Mouse (Mus musculus): ENCODE measurements around the gene Kcnip4.

The Kcnip4 gene

GRCm38 (mm10) chr5:48864268-48864967, 660.3 kb downstream of the Kcnip4 start:
- no peak for DNase-seq

GRCm38 (mm10) chr5:48840971-48841370, 683.7 kb downstream of the Kcnip4 start:
- DNase-seq = no peak

DNA sequence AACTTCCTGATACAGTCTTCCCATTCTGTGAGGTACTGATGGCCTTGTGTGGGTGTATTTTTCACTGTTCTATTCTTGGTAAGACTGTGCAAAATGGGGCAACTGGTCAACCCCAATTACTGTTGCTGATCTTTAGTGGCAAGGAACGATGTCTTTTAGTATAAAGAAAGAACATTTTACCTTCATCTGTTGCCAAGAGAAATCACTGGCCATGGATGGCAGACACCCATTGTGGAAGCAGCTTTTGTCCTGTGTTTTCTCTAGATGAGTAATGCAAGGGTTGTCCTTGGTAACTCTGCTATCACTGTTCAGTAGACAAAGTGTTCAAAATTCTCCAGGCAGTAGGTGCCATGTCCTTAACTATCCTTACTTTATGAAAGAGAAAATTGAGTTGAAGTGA, 729.2 kb downstream of the Kcnip4 start:
- DNase-seq = no peak

DNA sequence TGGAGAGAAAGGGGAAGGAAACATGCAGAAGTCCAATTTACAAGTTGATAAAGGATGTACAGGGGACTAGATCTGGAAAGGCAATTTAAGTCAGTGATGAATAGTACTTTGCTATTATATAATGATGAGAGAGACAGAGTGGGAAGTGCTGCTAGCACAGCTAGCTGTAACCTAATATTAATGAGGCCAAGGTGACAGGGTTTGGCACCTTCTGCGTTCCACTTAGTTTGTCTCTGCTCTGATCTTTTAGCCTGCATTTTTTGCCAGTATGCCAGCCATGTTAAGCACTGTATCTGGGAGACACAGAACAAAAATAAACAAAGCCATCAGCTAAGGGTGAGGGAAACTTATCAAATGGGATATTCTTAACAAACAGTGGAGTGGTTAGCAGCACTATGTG, 745.3 kb downstream of the Kcnip4 start:
- no peak for DNase-seq

GRCm38 (mm10) chr5:48748613-48749012, 776.1 kb downstream of the Kcnip4 start:
- no peak for DNase-seq

DNA sequence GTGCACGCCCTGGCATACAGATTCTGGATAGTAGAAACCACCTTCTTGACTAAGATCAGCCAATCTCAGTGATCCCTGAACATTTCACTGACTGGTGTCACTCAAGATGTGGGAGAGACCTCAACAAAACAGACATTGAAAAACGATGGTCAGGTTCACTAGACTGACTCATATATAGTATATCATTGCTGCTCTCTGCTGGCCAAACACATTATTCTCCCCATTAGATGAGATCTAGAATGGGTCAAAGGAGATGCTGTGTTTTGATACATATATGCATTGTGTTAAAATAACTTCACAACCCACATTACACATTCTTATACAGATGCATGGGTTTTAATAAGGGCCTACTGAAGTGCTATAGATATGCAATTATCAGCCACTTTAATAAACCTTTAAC, 787.1 kb downstream of the Kcnip4 start:
- no peak for DNase-seq

DNA sequence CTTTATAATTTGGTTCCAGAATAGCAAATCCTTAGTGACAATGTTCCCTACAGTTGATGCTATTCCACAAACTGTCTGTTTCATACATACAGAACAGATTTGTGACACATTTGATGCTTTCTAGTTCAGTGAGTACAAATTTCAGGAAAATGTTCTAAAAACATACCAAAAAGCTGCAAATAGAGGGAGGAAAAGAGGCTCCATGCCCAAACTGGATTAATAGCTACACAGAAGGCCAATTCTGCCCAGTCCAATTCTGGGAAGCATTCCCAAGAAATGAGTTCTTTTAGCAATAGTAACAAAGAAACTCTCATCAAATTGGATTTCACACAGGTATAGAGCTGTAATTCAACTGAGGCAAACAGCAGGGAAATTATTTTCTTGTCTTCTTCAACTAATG, 806.5 kb downstream of the Kcnip4 start:
- no peak for DNase-seq

- no peak for DNase-seq
Measured at GRCm38 (mm10) chr5:48705997-48706396, 818.7 kb downstream of the Kcnip4 start.

- no peak for DNase-seq
Measured at GRCm38 (mm10) chr5:48687068-48687467, 837.6 kb downstream of the Kcnip4 start.

DNA sequence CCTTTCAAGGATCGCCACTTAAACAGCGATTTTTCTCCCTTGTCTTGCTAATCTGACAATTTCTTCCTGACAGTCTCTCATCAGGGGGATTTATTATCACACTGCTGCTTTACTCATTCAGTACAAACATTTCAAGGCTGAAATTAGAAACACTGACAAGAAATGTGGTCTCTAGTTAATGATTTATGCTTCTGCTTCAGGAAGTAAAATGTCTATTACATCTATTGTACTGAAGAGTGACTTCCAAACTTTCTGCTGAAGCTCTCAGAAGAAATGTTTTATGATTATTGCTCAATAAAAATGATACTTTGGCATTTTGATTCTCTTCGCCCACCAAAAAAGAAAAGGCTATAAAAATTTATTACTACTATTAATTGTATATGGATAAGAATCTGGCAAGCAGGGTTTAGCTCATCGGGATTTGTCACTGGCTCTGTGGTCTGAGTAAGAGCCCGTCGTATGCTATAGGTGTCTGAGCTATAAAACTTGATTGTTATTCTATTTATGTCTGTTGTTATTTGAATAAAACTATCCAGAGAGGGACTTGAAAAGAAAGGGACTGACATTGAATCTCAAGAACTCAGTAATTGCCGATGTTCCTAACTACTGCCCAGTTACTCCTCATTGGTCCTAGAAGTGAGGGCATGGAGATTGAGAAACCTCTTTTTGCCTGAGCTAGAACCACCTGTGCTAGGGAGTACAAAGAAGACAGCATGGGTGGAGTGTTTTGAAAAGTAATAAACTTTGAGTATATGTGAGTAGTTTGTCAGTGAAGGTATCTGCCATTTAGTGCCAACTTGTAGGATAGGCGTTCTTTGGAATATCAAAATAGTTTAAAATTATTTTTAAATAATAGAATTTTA, 844.7 kb downstream of the Kcnip4 start:
- no peak for DNase-seq

GRCm38 (mm10) chr5:48662504-48662903, 862.2 kb downstream of the Kcnip4 start:
- no peak for DNase-seq

DNA sequence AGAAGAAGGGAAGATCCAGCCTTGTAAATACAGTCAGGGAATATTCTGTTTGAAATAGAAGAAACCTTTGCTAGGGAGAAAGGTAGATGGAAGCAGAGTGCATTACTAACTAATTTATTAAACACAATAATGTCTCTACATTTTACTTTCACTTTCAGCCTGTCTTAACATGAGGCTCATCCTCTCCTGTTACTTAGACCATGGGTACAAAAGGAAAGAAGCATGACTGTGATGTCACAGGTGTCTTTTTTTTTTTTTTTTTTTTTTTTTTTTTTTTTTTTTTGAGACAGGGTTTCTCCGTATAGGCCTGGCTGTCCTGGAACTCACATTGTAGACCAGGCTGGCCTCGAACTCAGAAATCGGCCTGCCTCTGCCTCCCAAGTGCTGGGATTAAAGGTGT, 864.7 kb downstream of the Kcnip4 start:
- DNase-seq = no peak

DNA sequence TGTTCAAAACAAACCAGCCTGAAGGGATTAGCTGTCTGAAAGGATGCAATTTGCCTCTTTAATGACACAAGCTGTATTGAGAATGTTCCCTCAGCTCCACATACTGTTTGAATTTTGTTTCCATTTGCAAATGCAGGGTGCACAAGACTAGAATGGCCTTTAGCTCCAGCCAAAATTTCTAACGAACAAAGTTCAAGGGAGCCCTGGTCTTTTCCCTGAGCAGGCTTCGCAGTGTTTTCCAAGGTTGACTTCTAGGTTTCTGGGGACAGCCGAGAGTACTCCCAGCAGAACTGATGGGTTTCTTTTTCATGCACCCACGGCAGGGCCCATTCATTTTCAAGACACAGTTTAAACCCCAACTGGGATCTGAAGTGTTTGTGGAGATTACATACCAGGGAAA, 874.2 kb downstream of the Kcnip4 start:
- DNase-seq = no peak

DNA sequence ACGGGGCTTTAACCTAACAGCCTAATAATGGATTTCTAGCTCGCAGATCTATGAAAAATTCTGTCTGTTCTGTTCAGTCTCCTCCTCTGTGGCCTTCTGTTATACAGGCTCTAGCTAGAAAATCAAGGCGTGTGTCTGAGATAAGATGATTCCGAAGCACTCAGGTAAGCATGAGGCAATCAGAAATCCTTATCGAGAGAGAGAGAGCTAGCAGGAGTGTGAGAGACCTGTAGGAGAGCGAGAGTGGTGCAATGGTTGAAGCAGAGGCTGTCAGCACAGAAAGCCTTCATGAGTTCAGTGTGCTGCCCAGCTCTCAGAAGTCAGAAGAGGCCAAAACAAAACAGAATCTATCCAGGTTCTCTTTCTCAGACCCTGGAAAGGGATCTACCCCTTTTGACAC, 888.0 kb downstream of the Kcnip4 start:
- DNase-seq = no peak

DNA sequence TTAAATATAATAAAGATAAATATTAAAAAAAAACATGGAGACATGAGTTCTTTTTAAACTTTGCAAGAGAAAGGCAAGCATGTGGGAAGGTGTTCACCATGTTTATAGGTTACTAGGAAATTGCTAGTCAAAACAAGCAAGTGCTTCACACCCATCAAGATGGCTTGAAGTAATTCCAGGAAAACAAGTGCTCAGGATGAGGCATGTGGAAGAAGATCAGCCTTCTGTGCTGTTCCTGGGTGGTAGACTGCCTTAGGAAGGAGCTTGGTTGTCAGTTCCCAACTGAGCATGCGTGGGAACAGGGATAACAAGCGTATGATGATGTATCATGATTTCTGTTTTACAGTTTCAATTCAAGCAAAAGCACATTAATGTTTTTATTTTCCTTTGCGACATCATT, 891.1 kb downstream of the Kcnip4 start:
- no peak for DNase-seq

DNA sequence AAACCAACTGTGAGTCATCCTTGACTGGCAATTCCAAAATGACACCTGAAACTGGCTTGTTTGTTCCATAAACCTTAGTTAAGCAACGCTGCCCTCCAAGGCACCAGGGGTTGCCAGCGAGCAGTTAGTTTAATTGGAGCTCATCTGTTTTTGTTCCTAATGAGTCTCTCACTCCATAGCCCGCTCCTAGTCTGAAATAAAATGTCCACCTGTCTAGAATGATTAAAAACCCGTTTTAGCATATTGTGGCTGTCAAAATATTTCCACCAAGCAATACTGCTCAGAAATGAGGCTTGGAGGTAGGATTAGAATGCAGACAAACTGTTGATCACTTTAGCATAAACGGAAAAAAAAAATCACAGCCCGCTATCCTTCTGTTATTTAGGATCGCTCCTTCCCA, 901.3 kb downstream of the Kcnip4 start:
- DNase-seq = no peak

DNA sequence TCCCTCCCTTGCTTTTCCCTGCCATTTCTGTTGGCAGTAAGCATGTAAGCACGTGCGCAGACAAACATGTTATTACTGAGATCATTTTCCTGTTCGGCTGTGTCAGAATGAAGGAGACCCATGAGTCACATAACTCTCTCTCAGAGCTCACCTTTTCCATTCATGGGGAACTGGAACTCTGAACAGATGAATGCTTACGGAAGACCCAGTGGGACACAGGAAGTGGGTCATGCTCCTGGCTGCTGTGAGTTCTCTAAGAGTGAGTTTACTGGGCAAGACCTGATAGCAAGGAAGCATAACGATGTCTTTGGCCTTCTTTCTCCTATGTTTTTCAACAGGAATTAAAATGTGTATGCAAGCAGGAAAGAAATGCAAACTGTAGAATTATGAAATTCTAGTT, 917.8 kb downstream of the Kcnip4 start:
- no peak for DNase-seq

GRCm38 (mm10) chr5:48606281-48606680, 918.4 kb downstream of the Kcnip4 start:
- DNase-seq = no peak

DNA sequence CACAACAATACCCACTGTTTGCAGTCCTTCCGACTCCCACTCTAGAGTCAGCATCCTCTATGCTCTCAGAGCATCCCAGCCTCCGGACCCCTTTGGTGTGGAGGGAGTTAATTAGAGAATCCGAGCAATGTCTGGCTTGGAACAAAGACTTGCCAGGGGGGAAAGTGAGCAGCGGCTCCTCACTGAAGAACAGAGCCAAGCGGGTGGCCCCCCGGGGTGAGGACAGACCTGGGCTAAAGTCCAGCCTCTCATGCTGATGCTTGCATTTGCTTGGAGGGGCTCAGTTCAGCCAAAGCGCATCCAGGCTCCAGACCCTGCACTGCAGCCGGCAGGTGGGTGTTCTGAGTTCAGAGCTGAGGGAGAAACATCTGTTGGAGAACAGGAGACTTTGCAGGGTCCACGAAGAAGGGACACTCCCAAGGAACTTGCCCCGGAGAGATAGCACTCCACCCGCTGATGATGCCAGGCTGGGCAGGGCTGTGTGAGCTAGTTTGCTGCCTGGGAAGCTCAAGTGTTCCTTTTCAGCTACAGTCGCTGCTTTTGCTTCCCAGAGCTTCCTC, 925.1 kb downstream of the Kcnip4 start:
- no peak for DNase-seq

- no peak for DNase-seq
Measured at GRCm38 (mm10) chr5:48588014-48588413, 936.7 kb downstream of the Kcnip4 start.

DNA sequence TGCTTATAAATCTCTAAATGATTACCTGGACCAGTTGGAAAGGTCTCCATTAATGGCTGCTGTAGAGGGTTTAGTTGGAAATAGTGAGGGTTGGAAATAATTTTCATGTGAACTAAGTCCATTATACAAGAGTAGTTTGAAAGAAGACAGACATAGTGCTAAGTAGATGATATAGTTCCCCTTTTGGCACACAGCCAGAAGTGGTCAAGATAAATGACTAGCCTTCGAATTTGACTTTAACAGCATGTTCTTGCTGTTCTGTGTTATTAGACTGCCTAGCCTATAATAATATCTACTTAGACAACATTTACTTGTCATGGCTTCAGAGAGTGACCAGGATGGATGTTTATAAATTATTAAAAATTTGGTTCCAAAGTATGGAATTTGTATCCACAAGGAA, 941.3 kb downstream of the Kcnip4 start:
- no peak for DNase-seq

DNA sequence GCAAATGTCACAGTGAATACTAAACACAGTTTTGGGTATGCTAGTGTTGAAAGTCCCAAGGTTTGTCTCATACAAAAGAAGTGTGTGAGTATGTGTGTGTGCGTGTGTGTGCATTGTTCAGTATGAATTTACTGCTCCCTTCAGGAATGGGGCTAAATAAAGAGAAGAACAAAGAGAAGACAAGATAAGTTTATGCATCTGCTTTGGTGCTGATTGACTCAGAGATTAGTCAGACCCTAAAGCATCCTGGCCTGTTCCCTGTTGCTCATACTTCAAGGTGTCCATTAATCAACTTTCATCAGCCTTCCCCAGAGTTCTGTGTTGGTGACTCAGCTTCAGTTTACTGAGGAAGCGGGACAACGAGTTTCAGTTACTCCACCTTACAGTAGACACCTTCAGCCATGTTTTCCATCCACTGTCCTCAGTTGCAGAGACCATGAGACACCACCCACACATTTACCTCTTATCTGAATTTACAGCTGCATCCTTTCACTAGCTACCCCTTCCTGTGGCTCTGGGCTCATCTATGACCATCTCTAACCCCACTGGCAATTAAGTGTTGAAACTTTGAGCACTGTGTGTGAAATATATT, 960.6 kb downstream of the Kcnip4 start:
- no peak for DNase-seq

DNA sequence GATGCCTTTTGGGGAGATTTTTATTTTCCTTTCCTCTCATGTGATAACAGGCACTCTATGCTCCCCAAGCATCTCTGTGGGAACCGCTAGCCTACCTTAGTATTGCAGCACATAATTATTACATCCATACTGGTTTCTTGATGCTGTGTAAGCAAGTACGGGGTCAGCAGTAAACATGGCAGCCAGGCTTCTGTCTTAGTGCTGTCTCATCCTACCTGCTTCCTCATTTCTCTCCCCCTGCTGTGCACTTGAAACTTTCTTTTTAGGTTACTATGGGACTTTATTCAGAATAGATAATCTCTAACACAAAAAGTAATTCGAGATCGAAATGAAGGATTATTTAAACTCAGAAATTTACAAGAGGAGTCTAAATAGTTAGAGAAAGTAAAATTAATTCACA, 973.0 kb downstream of the Kcnip4 start:
- no peak for DNase-seq

DNA sequence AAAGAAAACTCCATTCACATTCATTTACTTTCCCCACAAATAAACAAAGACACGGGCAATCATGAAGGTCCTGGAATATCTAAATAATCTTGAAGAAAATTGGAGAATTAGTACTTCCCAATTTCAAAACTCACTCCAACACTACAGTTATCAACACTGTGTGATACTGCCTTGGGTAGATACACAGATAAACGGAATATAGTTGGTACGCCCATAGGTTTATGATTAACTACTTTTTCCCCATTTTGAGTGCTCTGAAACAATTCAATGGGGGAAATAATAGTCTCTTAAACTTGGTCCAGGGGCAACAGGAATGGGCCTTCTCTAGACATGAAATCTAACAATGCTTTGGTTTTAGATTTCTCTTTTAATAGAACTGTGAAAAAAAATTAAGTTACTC, 978.9 kb downstream of the Kcnip4 start:
- no peak for DNase-seq

Measured in lung, postnatal 4 days (tissue).